Mouse (Mus musculus) erythroblast, embryonic 14.5 days (primary cell): ENCODE measurements around the gene Fbxo47.

Source experiments
- GATA1 ChIP-seq: IDR thresholded peaks from 2 replicates; pipeline ENCODE4 v1.6.1; 2012; ENCODE audit warnings: low read length, inconsistent platforms, mixed read lengths
- TAL1 ChIP-seq: IDR thresholded peaks from 3 replicates; pipeline ENCODE4 v1.6.1; 2012; ENCODE audit warnings: low read length, inconsistent platforms, mixed read lengths

DNA sequence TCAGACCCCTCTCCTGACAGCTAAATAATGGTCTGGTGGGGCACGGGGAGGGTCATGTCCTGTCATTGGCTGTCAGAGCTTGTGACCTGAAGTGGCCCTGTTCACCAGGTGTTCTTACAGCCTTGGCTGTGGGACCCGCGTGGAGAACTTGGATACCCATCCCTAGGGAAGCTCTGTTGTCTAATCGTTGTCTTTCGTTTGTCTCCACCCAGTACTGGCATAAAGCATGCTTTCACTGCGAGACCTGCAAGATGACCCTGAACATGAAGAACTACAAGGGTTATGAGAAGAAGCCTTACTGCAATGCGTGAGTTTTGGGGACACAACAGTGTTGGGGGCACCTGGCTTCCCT, 77.4 kb downstream of the Fbxo47 start:
- TF ChIP-seq GATA1 (no peak), TAL1 (no peak)
